Comparison of ENCODE assay signal across 9 mouse cellular contexts in genomic region chr14:54427696-54428095, GRCm38 (mm10). TPM values are rescaled to one million over a fixed set of nuclear protein-coding genes. Genes with fewer than 3 reads are reported as not detected.
DNase-seq lines count a peak whose midpoint lies in the region; ATAC-seq and TF ChIP-seq lines count a peak whose summit lies in the region.
"Had no signal": no experiment of that assay in that cellular context is flagged by ENCODE, and none has a peak within 500 bp of the region (broad histone marks: within the 10 kb centered on the region; RNA-seq: fewer than 3 reads in every experiment).

No protein-coding gene starts in this region.

- ATAC-seq in heart, embryonic 14.5 days (ENCODE audit: insufficient number of reproducible peaks, insufficient read depth, low FRiP score, low read depth) = no peak
- no peak for ATAC-seq in G1E (ENCODE audit: extremely low read depth, insufficient number of reproducible peaks, low FRiP score, poor library complexity, severe bottlenecking)
- no peak for ATAC-seq in hindbrain, embryonic 15.5 days (ENCODE audit: low FRiP score, low read depth)
- no peak for ATAC-seq in midbrain, embryonic 13.5 days
- no peak for ATAC-seq in frontal cortex, adult (ENCODE audit: low TSS enrichment)

- H3K27ac ChIP-seq in heart, embryonic 14.5 days (replicated peaks in 1 of 2; ENCODE audit: control insufficient read depth in 1 of 2, insufficient read depth in 1 of 2, low read depth in 2 of 2, low read length in 2 of 2) = 0 out of 4 replicates have a peak overlapping the region, but pooled peaks of 1 of the 2 experiments have one; percentile 80
- H3K27ac ChIP-seq in hindbrain, embryonic 15.5 days (replicated peaks) = no peak overlapping the region
- no peak overlapping the region for H3K27ac ChIP-seq in midbrain, embryonic 13.5 days

- 90% methylated on average over 7 of the region's 7 CpGs for WGBS in heart, embryonic 14.5 days
- 91% methylated on average over 7 of the region's 7 CpGs for WGBS in hindbrain, embryonic 15.5 days
- 95% methylated on average over 7 of the region's 7 CpGs for WGBS in midbrain, embryonic 13.5 days

- peak overlapping the region in 1 of 2 experiments; percentile 78; a peak in 2 of 4 replicates for H3K4me3 ChIP-seq in heart, embryonic 14.5 days (ENCODE audit: control insufficient read depth in 1 of 2, insufficient read depth in 1 of 2, low read depth in 1 of 2, low read length in 2 of 2)
- peak overlapping the region; percentile 95 for H3K4me3 ChIP-seq in G1E (ENCODE audit: low read depth, low read length)
- H3K4me3 ChIP-seq in hindbrain, embryonic 15.5 days = peak overlapping the region; percentile 93
- peak overlapping the region; percentile 88 for H3K4me3 ChIP-seq in midbrain, embryonic 13.5 days (replicated peaks)

- no peaks in the 10 kb centered on the region for H3K27me3 ChIP-seq in heart, embryonic 14.5 days (ENCODE audit: control insufficient read depth, insufficient read depth, low read length)
- no peaks in the 10 kb centered on the region for H3K27me3 ChIP-seq in G1E (ENCODE audit: insufficient read depth, low read length)
- peaks cover 13% of the 10 kb centered on the region for H3K27me3 ChIP-seq in hindbrain, embryonic 15.5 days
- no peaks in the 10 kb centered on the region for H3K27me3 ChIP-seq in midbrain, embryonic 13.5 days

- no peaks in the 10 kb centered on the region for H3K9me3 ChIP-seq in heart, embryonic 14.5 days (ENCODE audit: control insufficient read depth, low read length)
- no peaks in the 10 kb centered on the region for H3K9me3 ChIP-seq in G1E (replicated peaks)
- H3K9me3 ChIP-seq in hindbrain, embryonic 15.5 days = no peaks in the 10 kb centered on the region
- H3K9me3 ChIP-seq in midbrain, embryonic 13.5 days = no peaks in the 10 kb centered on the region

- peak overlapping the region; percentile 88; the same call in 1 of the 2 replicates for H3K9ac ChIP-seq in heart, embryonic 14.5 days (ENCODE audit: low read length)
- H3K9ac ChIP-seq in hindbrain, embryonic 15.5 days = peak overlapping the region; percentile 93; the same call in 1 of the 2 replicates
- H3K9ac ChIP-seq in midbrain, embryonic 13.5 days (replicated peaks) = peak overlapping the region; percentile 88; the same call in 1 of the 2 replicates

- TF ChIP-seq CTCF in G1E (IDR thresholded peaks at IDR 0.05; ENCODE audit: low read depth, low read length) = no peak

- H3K36me3 ChIP-seq in heart, embryonic 14.5 days (ENCODE audit: control insufficient read depth, insufficient read depth, low read length) = peaks cover 10% of the 10 kb centered on the region
- peaks cover 30% of the 10 kb centered on the region for H3K36me3 ChIP-seq in G1E (replicated peaks)
- H3K36me3 ChIP-seq in hindbrain, embryonic 15.5 days = peaks cover 14% of the 10 kb centered on the region
- H3K36me3 ChIP-seq in midbrain, embryonic 13.5 days = 0 out of 2 replicates have a peak, but pooled peaks cover 5% of the 10 kb centered on the region

- peaks cover 15 to 23% of the 10 kb centered on the region in 2 experiments for H3K4me1 ChIP-seq in heart, embryonic 14.5 days (ENCODE audit: control insufficient read depth in 2 of 2, insufficient read depth in 2 of 2, low read length in 2 of 2)
- peaks cover 73% of the 10 kb centered on the region for H3K4me1 ChIP-seq in G1E (ENCODE audit: insufficient read depth, low read depth, low read length)
- H3K4me1 ChIP-seq in hindbrain, embryonic 15.5 days (replicated peaks) = peaks cover 52% of the 10 kb centered on the region
- peaks cover 59% of the 10 kb centered on the region for H3K4me1 ChIP-seq in midbrain, embryonic 13.5 days (replicated peaks)

- H3K4me2 ChIP-seq in heart, embryonic 14.5 days (ENCODE audit: low read length) = peak overlapping the region; percentile 72
- H3K4me2 ChIP-seq in hindbrain, embryonic 15.5 days = peak overlapping the region; percentile 66
- H3K4me2 ChIP-seq in midbrain, embryonic 13.5 days (replicated peaks) = peak overlapping the region; percentile 66

- no peak for DNase-seq in heart, postnatal 4 days
- DNase-seq in G1E (ENCODE audit: low spot score) = no peak
- no peak for DNase-seq in yolk sac, embryonic 10.5 days (ENCODE audit: low spot score)
- no peak for DNase-seq in right cerebral cortex, adult 18-20 months
- DNase-seq: lung, postnatal 10 days had no signal

RNA-seq across cellular contexts. Expression of gene Mrpl52, which starts 1.0 kb away (rescaled TPM):
- 266 and 307 TPM in 2 replicates for polyA plus RNA-seq in heart, embryonic 14.5 days (2014; fragmentation: Nextera tagmentation; extraction: Ambion mirVana)
- total RNA-seq in heart, postnatal 4 days (2021) = 100 to 1,000 TPM; 185 to 194 TPM
- total RNA-seq in G1E (2014; fragmentation: Nextera tagmentation) (318 and 469 TPM in 2 replicates), G1E (2017) (238 and 282 TPM in 2 replicates)
- 1,643 and 2,190 TPM in 2 replicates for polyA plus RNA-seq in G1E (2012)
- polyA plus RNA-seq in hindbrain, embryonic 15.5 days (2015; fragmentation: Nextera tagmentation; extraction: Ambion mirVana) = 241 and 251 TPM in 2 replicates
- polyA plus RNA-seq in midbrain, embryonic 13.5 days (2015; fragmentation: Nextera tagmentation; extraction: Ambion mirVana) = 278 and 280 TPM in 2 replicates

RNA-seq across cellular contexts. Expression of gene Mmp14, which starts 3.7 kb away (rescaled TPM):
- 100 and 115 TPM in 2 replicates for polyA plus RNA-seq in heart, embryonic 14.5 days (2014; fragmentation: Nextera tagmentation; extraction: Ambion mirVana)
- 100 to 1,000 TPM; 129 to 131 TPM for total RNA-seq in heart, postnatal 4 days (2021)
- 60.4 and 66.0 TPM in 2 replicates for total RNA-seq in G1E (2014; fragmentation: Nextera tagmentation)
- 28.6 and 33.8 TPM in 2 replicates for total RNA-seq in G1E (2017)
- polyA plus RNA-seq in G1E (2012) = 108 and 147 TPM in 2 replicates
- polyA plus RNA-seq in hindbrain, embryonic 15.5 days (2015; fragmentation: Nextera tagmentation; extraction: Ambion mirVana) = 51.1 and 53.4 TPM in 2 replicates
- 50.1 and 55.9 TPM in 2 replicates for polyA plus RNA-seq in midbrain, embryonic 13.5 days (2015; fragmentation: Nextera tagmentation; extraction: Ambion mirVana)

RNA-seq across cellular contexts. Expression of gene Slc7a7, which starts 10.1 kb away (rescaled TPM):
- 10.0 and 10.9 TPM in 2 replicates for polyA plus RNA-seq in heart, embryonic 14.5 days (2014; fragmentation: Nextera tagmentation; extraction: Ambion mirVana)
- 1 to 10 TPM; 5.2 to 7.8 TPM for total RNA-seq in heart, postnatal 4 days (2021)
- total RNA-seq in G1E (2014; fragmentation: Nextera tagmentation) (4.6 and 6.2 TPM in 2 replicates), G1E (2017) (0.55 and 0.76 TPM in 2 replicates)
- polyA plus RNA-seq in G1E (2012) = 0.88 and 1.1 TPM in 2 replicates
- 4.5 and 5.9 TPM in 2 replicates for polyA plus RNA-seq in hindbrain, embryonic 15.5 days (2015; fragmentation: Nextera tagmentation; extraction: Ambion mirVana)
- 5.3 and 5.9 TPM in 2 replicates for polyA plus RNA-seq in midbrain, embryonic 13.5 days (2015; fragmentation: Nextera tagmentation; extraction: Ambion mirVana)

RNA-seq across cellular contexts. Expression of gene Lrp10, which starts 36.2 kb away (rescaled TPM):
- 40.6 and 47.8 TPM in 2 replicates for polyA plus RNA-seq in heart, embryonic 14.5 days (2014; fragmentation: Nextera tagmentation; extraction: Ambion mirVana)
- 10 to 100 TPM; 81.3 to 81.5 TPM for total RNA-seq in heart, postnatal 4 days (2021)
- total RNA-seq in G1E (2014; fragmentation: Nextera tagmentation) = 36.3 and 44.4 TPM in 2 replicates
- total RNA-seq in G1E (2017) = 25.5 and 39.7 TPM in 2 replicates
- polyA plus RNA-seq in G1E (2012) = 226 and 280 TPM in 2 replicates
- polyA plus RNA-seq in hindbrain, embryonic 15.5 days (2015; fragmentation: Nextera tagmentation; extraction: Ambion mirVana) = 30.3 and 34.3 TPM in 2 replicates
- polyA plus RNA-seq in midbrain, embryonic 13.5 days (2015; fragmentation: Nextera tagmentation; extraction: Ambion mirVana) = 22.3 and 27.5 TPM in 2 replicates

RNA-seq across cellular contexts. Expression of gene Rem2, which starts 48.2 kb away (rescaled TPM):
- 1.4 TPM in 2 replicates for polyA plus RNA-seq in heart, embryonic 14.5 days (2014; fragmentation: Nextera tagmentation; extraction: Ambion mirVana)
- total RNA-seq in heart, postnatal 4 days (2021) = under 1 TPM; 0.14 to 0.23 TPM
- total RNA-seq in G1E (2014; fragmentation: Nextera tagmentation) (not detected in 2 replicates), G1E (2017) (not detected in 2 replicates)
- 0.06 and 0.08 TPM in 2 replicates for polyA plus RNA-seq in G1E (2012)
- 39.7 and 42.2 TPM in 2 replicates for polyA plus RNA-seq in hindbrain, embryonic 15.5 days (2015; fragmentation: Nextera tagmentation; extraction: Ambion mirVana)
- 44.3 and 52.3 TPM in 2 replicates for polyA plus RNA-seq in midbrain, embryonic 13.5 days (2015; fragmentation: Nextera tagmentation; extraction: Ambion mirVana)
